ENCODE assay signal across 17 mouse cellular contexts in genomic region chr1:106077166-106077565, GRCm38 (mm10).
A peak's percentile ranks its signal among the peaks of the same experiment; 100 is the strongest.
DNase-seq lines count a peak whose midpoint lies in the region; ATAC-seq and TF ChIP-seq lines count a peak whose summit lies in the region.
"Had no signal": no experiment of that assay in that cellular context is flagged by ENCODE, and none has a peak within 500 bp of the region (broad histone marks: within the 10 kb centered on the region; RNA-seq: fewer than 3 reads in every experiment).

No protein-coding gene starts in this region.

- WGBS in intestine, embryonic 14.5 days, result 71% methylated on average over 3 of the region's 3 CpGs
- 76% methylated on average over 3 of the region's 3 CpGs for whole genome bisulfite sequencing in intestine, postnatal 0 days
- WGBS in lung, adult 2 months, result 50% methylated on average over 3 of the region's 3 CpGs

- no peaks in the 10 kb centered on the region for H3K4me1 ChIP-seq in intestine, embryonic 14.5 days (replicated peaks; ENCODE audit: control insufficient read depth, insufficient read depth, low read length)
- no peaks in the 10 kb centered on the region for H3K4me1 ChIP-seq in intestine, postnatal 0 days (replicated peaks; ENCODE audit: control insufficient read depth, insufficient read depth, low read length)
- peaks cover 2% of the 10 kb centered on the region; the same call in 1 of the 2 replicates for H3K4me1 ChIP-seq in lung, adult 2 months (ENCODE audit: control insufficient read depth, insufficient read depth, low read length)
- H3K4me1 ChIP-seq: intestine, embryonic 15.5 days had no signal

- no peaks in the 10 kb centered on the region for H3K36me3 ChIP-seq in intestine, embryonic 14.5 days (ENCODE audit: control insufficient read depth, insufficient read depth, low read length)
- H3K36me3 ChIP-seq in intestine, postnatal 0 days (ENCODE audit: control insufficient read depth, insufficient read depth), result no peaks in the 10 kb centered on the region
- H3K36me3 ChIP-seq: embryonic facial prominence, embryonic 12.5 days; intestine, embryonic 15.5 days; midbrain, embryonic 12.5 days had no signal

- H3K4me2 ChIP-seq in intestine, embryonic 14.5 days (ENCODE audit: low read length), result no peak overlapping the region
- no peak overlapping the region for H3K4me2 ChIP-seq in intestine, postnatal 0 days (replicated peaks; ENCODE audit: low read depth)
- H3K4me2 ChIP-seq: embryonic facial prominence, embryonic 12.5 days; intestine, embryonic 15.5 days; midbrain, embryonic 12.5 days had no signal

- no peak overlapping the region for H3K27ac ChIP-seq in intestine, embryonic 14.5 days (ENCODE audit: low read depth)
- no peak overlapping the region for H3K27ac ChIP-seq in intestine, postnatal 0 days (ENCODE audit: low read depth, low read length)
- H3K27ac ChIP-seq: embryonic facial prominence, embryonic 12.5 days; intestine, embryonic 15.5 days; midbrain, embryonic 12.5 days had no signal

- H3K9me3 ChIP-seq in intestine, embryonic 14.5 days (ENCODE audit: control insufficient read depth, low read length), result no peaks in the 10 kb centered on the region
- no peaks in the 10 kb centered on the region for H3K9me3 ChIP-seq in intestine, postnatal 0 days (ENCODE audit: control insufficient read depth)
- H3K9me3 ChIP-seq: embryonic facial prominence, embryonic 12.5 days; intestine, embryonic 15.5 days; midbrain, embryonic 12.5 days had no signal

- DNase-seq in adrenal gland, adult (ENCODE audit: inconsistent age in 2 of 2, low spot score in 1 of 2), result peak; percentile 31 to 41
- DNase-seq in adrenal gland, adult 8-10 months, result no peak
- DNase-seq in intestine, embryonic 14.5 days (ENCODE audit: low spot score), result peak; percentile 34
- peak; percentile 83 for DNase-seq in ZHBTc4 (ENCODE audit: low read depth, low spot score)
- peak; percentile 23 for DNase-seq in lung, adult 2 months
- DNase-seq: cerebellum, adult 18-20 months; gastrocnemius, postnatal 36 days; layer of hippocampus, adult 9-11 months; liver, postnatal 0 days; thymus, postnatal 36 days had no signal

- H3K27me3 ChIP-seq in intestine, embryonic 14.5 days (replicated peaks; ENCODE audit: control insufficient read depth, insufficient read depth, low read length), result no peaks in the 10 kb centered on the region
- H3K27me3 ChIP-seq in intestine, postnatal 0 days (replicated peaks; ENCODE audit: control insufficient read depth, insufficient read depth, low read length), result peaks cover 17% of the 10 kb centered on the region
- H3K27me3 ChIP-seq: CH12.LX; embryonic facial prominence, embryonic 12.5 days; intestine, embryonic 15.5 days; midbrain, embryonic 12.5 days had no signal

- TF ChIP-seq POLR2A in lung, adult 2 months (IDR thresholded peaks at IDR 0.05; ENCODE audit: borderline replicate concordance, extremely low read depth, low read depth, low read length), result no peak

- no peak overlapping the region for H3K4me3 ChIP-seq in intestine, embryonic 14.5 days (ENCODE audit: low read depth, low read length)
- no peak overlapping the region for H3K4me3 ChIP-seq in intestine, postnatal 0 days (ENCODE audit: low read depth, low read length)
- no peak overlapping the region for H3K4me3 ChIP-seq in lung, adult 2 months (replicated peaks; ENCODE audit: extremely low read depth, low read depth, low read length)
- H3K4me3 ChIP-seq: embryonic facial prominence, embryonic 12.5 days; intestine, embryonic 15.5 days; midbrain, embryonic 12.5 days had no signal

- no peak for TF ChIP-seq CTCF in intestine, postnatal 0 days (IDR thresholded peaks at IDR 0.05; ENCODE audit: low read depth)
- TF ChIP-seq CTCF in lung, adult 2 months (IDR thresholded peaks at IDR 0.05; ENCODE audit: insufficient read depth, low read length), result no peak

- no peak overlapping the region for H3K9ac ChIP-seq in intestine, embryonic 14.5 days (ENCODE audit: low read length)
- no peak overlapping the region for H3K9ac ChIP-seq in intestine, postnatal 0 days (ENCODE audit: low read depth, low read length)
- H3K9ac ChIP-seq: embryonic facial prominence, embryonic 12.5 days; intestine, embryonic 15.5 days; liver, postnatal 0 days; midbrain, embryonic 12.5 days had no signal

- no peak for ATAC-seq in intestine, embryonic 14.5 days (replicated peaks; ENCODE audit: low FRiP score, low TSS enrichment, low read depth)
- ATAC-seq in intestine, postnatal 0 days, result no peak
- no peak for ATAC-seq in erythroblast, adult 5-6 weeks (replicated peaks; ENCODE audit: low FRiP score, poor library complexity, severe bottlenecking)
- no peak for ATAC-seq in inflammation-experienced regulatory T-cells, adult 6 months
- ATAC-seq: intestine, embryonic 15.5 days; liver, postnatal 0 days had no signal
